26 mouse cellular contexts compared by ENCODE assay signal in genomic region chr11:49093861-49094660, GRCm38 (mm10). TPM values are rescaled to one million over a fixed set of nuclear protein-coding genes. Genes with fewer than 3 reads are reported as not detected.
DNase-seq lines count a peak whose midpoint lies in the region; ATAC-seq and TF ChIP-seq lines count a peak whose summit lies in the region.
"Had no signal": no experiment of that assay in that cellular context is flagged by ENCODE, and none has a peak within 500 bp of the region (broad histone marks: within the 10 kb centered on the region; RNA-seq: fewer than 3 reads in every experiment).

No protein-coding gene starts in this region.

- H3K79me2 ChIP-seq in heart, adult 2 months (replicated peaks; ENCODE audit: control insufficient read depth, insufficient read depth, low read length), result no peaks in the 10 kb centered on the region

- ATAC-seq in monocyte, adult 5-6 weeks (replicated peaks; ENCODE audit: insufficient number of reproducible peaks, low FRiP score, low TSS enrichment, poor library complexity, severe bottlenecking), result 0 out of 2 replicates have a peak, but pooled peaks have one; percentile 34
- ATAC-seq: Patski had no signal

- DNase-seq in heart, adult 2 months, result no peak
- no peak for DNase-seq in heart, adult 18-20 months
- peak; percentile 55 to 61 for DNase-seq in CD8-positive naive resting alpha-beta T cell, adult 2 months (ENCODE audit: low read depth in 2 of 2, low spot score in 2 of 2)
- peak; percentile 53 to 64 for DNase-seq in thymus, postnatal 10 days (ENCODE audit: low spot score in 2 of 2)
- DNase-seq in frontal cortex, postnatal 36 days (ENCODE audit: low spot score in 2 of 2), result no peak
- no peak for DNase-seq in urinary bladder, adult 18-20 months (ENCODE audit: low spot score in 2 of 2)
- no peak for DNase-seq in embryo, embryonic 10 days (ENCODE audit: low spot score)
- DNase-seq: adrenal gland, postnatal 36 days; cerebellum, adult 9-10 months; heart, postnatal 10 days; kidney, adult 11 months; kidney, postnatal 14 days; lung, postnatal 14 days; right cerebral cortex, postnatal 25 days had no signal

- TF ChIP-seq EP300 in heart, adult 2 months (IDR thresholded peaks at IDR 0.05; ENCODE audit: insufficient read depth, low read depth, low read length), result no peak

- no peak overlapping the region for H3K4me3 ChIP-seq in heart, adult 2 months
- H3K4me3 ChIP-seq: forebrain, embryonic 12.5 days; hindbrain, embryonic 15.5 days; limb, embryonic 12.5 days; neural tube, embryonic 13.5 days had no signal

- no peaks in the 10 kb centered on the region; the same call in 1 of the 2 replicates for H3K36me3 ChIP-seq in heart, adult 2 months (ENCODE audit: control insufficient read depth, insufficient read depth, low read length)
- H3K36me3 ChIP-seq: forebrain, embryonic 12.5 days; hindbrain, embryonic 15.5 days; limb, embryonic 12.5 days; neural tube, embryonic 13.5 days had no signal

- no peaks in the 10 kb centered on the region for H3K27me3 ChIP-seq in heart, adult 2 months (ENCODE audit: control insufficient read depth, insufficient read depth, low read length)
- H3K27me3 ChIP-seq: forebrain, embryonic 12.5 days; hindbrain, embryonic 15.5 days; limb, embryonic 12.5 days; neural tube, embryonic 13.5 days; Patski had no signal

- H3K9ac ChIP-seq in heart, adult 2 months (ENCODE audit: low read depth, low read length), result 0 out of 2 replicates have a peak overlapping the region, but pooled peaks have one; percentile 15
- H3K9ac ChIP-seq: forebrain, embryonic 12.5 days; hindbrain, embryonic 15.5 days; limb, embryonic 12.5 days; liver, embryonic 14.5 days; neural tube, embryonic 13.5 days had no signal

- WGBS in heart, adult 2 months, result 80% methylated on average over 6 of the region's 6 CpGs

- intact Hi-C loops in heart, adult 2 months (cut with DNase I), result no loop called here

- no peak for TF ChIP-seq POLR2A in heart, adult 2 months (IDR thresholded peaks at IDR 0.05; ENCODE audit: insufficient read depth, low read depth, low read length)

- H3K4me1 ChIP-seq in heart, adult 2 months (ENCODE audit: control insufficient read depth, insufficient read depth, low read length), result no peaks in the 10 kb centered on the region
- H3K4me1 ChIP-seq: forebrain, embryonic 12.5 days; hindbrain, embryonic 15.5 days; limb, embryonic 12.5 days; neural tube, embryonic 13.5 days had no signal

- no peak for TF ChIP-seq CTCF in heart, adult 2 months (IDR thresholded peaks at IDR 0.05)

- H3K27ac ChIP-seq in heart, adult 2 months, result no peak overlapping the region
- H3K27ac ChIP-seq: forebrain, embryonic 12.5 days; hindbrain, embryonic 15.5 days; limb, embryonic 12.5 days; liver, embryonic 14.5 days; neural tube, embryonic 13.5 days had no signal

RNA-seq across cellular contexts. Expression of gene Ifi47, which starts 17.7 kb away (rescaled TPM):
- 1 to 10 TPM; 2.5 to 3.3 TPM for total RNA-seq in heart, adult 2 months (2021)
- polyA plus RNA-seq in heart, adult 2 months (2012; rRNA removed), result 2.6 and 3.3 TPM in 2 replicates
- 1 to 10 TPM; 3.4 to 5.6 TPM for total RNA-seq in heart, adult 18-20 months (2021)
- 23.6 to 98.9 TPM (median 35.3 TPM) in 3 replicates for total RNA-seq in monocyte, adult 5-6 weeks (2017)

RNA-seq across cellular contexts. Expression of gene Olfr1396, which starts 20.6 kb away (rescaled TPM):
- 1 to 10 TPM in 1 of 2 experiments, under 1 TPM in 1; 0.97 to 1.4 TPM for total RNA-seq in heart, adult 2 months (2021)
- 4.4 and 9.7 TPM in 2 replicates for polyA plus RNA-seq in heart, adult 2 months (2012; rRNA removed)
- total RNA-seq in heart, adult 18-20 months (2021), result under 1 TPM; 0.59 to 0.65 TPM
- not detected in 3 replicates for total RNA-seq in monocyte, adult 5-6 weeks (2017)
- total RNA-seq: layer of hippocampus, adult 8-10 months; left cerebral cortex, adult 18-20 months; megakaryocyte-erythroid progenitor cell, adult 5-6 weeks; midbrain, postnatal 0 days had no signal
- polyA plus RNA-seq: forebrain, embryonic 12.5 days; hindbrain, embryonic 15.5 days; limb, embryonic 12.5 days; liver, embryonic 14.5 days; midbrain, postnatal 0 days; neural tube, embryonic 13.5 days; Patski; stomach, embryonic 14.5 days had no signal

RNA-seq across cellular contexts. Expression of gene Tgtp2, which starts 30.1 kb away (rescaled TPM):
- 1 to 10 TPM; 1.2 to 6.9 TPM for total RNA-seq in heart, adult 2 months (2021)
- polyA plus RNA-seq in heart, adult 2 months (2012; rRNA removed), result 7.2 and 10.3 TPM in 2 replicates
- total RNA-seq in heart, adult 18-20 months (2021), result 10 to 100 TPM in 1 of 2 experiments, 1 to 10 TPM in 1; 2.1 to 25.0 TPM
- 15.9 to 85.7 TPM (median 25.2 TPM) in 3 replicates for total RNA-seq in monocyte, adult 5-6 weeks (2017)
- total RNA-seq: heart, postnatal 10 days; midbrain, postnatal 0 days had no signal
- polyA plus RNA-seq: forebrain, embryonic 12.5 days; hindbrain, embryonic 15.5 days; limb, embryonic 12.5 days had no signal

RNA-seq across cellular contexts. Expression of gene 9930111J21Rik2, which starts 43.0 kb away (rescaled TPM):
- total RNA-seq in heart, adult 2 months (2021), result 1 to 10 TPM; 5.5 to 7.1 TPM
- polyA plus RNA-seq in heart, adult 2 months (2012; rRNA removed), result 1.9 and 4.9 TPM in 2 replicates
- total RNA-seq in heart, adult 18-20 months (2021), result 1 to 10 TPM; 6.2 to 7.6 TPM
- total RNA-seq in monocyte, adult 5-6 weeks (2017), result 84.2 to 227 TPM (median 114 TPM) in 3 replicates

RNA-seq across cellular contexts. Expression of gene Olfr1395, which starts 48.0 kb away (rescaled TPM):
- not detected for total RNA-seq in heart, adult 2 months (2021)
- 0.12 TPM in 1 of 2 replicates, not detected in the other for polyA plus RNA-seq in heart, adult 2 months (2012; rRNA removed)
- not detected for total RNA-seq in heart, adult 18-20 months (2021)
- total RNA-seq in monocyte, adult 5-6 weeks (2017), result not detected in 3 replicates
- total RNA-seq: adrenal gland, postnatal 36 days; heart, postnatal 10 days; layer of hippocampus, adult 8-10 months; left cerebral cortex, adult 18-20 months; megakaryocyte-erythroid progenitor cell, adult 5-6 weeks; midbrain, postnatal 0 days had no signal
- polyA plus RNA-seq: forebrain, embryonic 12.5 days; hindbrain, embryonic 15.5 days; limb, embryonic 12.5 days; liver, embryonic 14.5 days; midbrain, postnatal 0 days; neural tube, embryonic 13.5 days; Patski; stomach, embryonic 14.5 days had no signal

Comparison
In these comparisons a context has a peak if more than half of its experiments do, and no peak if none do; other contexts are left out.
1. DNase-seq: peak in CD8-positive naive resting alpha-beta T cell, adult 2 months (2 of 2) and thymus, postnatal 10 days (2 of 2); none in heart, adult 2 months (0 of 2), heart, adult 18-20 months (0 of 2), frontal cortex, postnatal 36 days (0 of 2), urinary bladder, adult 18-20 months (0 of 2) and embryo, embryonic 10 days (single experiment).